Comparison of ENCODE assay signal across 12 mouse cellular contexts in the genomic region with DNA sequence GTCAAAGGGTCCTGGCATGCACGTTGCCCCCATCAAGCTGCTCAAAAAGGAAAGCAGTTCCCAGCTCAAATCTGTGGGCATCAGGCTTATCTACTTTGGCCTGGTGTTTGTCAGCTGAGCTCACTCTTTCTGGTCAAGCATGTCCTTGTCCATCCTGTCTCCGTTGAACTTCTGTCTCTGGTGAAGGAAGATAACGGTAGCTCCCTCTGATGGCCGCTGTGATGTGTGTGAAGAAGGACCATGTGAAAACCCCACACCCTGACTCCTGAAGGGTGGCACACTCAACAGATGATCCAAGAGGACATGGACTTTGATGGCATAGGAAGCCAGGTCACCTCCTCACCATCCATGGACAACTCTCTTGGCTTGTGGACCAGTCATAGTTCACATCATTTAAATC. TPM values are rescaled to one million over a fixed set of nuclear protein-coding genes. Genes with fewer than 3 reads are reported as not detected.
DNase-seq lines count a peak whose midpoint lies in the region; ATAC-seq and TF ChIP-seq lines count a peak whose summit lies in the region.
"Had no signal": no experiment of that assay in that cellular context is flagged by ENCODE, and none has a peak within 500 bp of the region (broad histone marks: within the 10 kb centered on the region; RNA-seq: fewer than 3 reads in every experiment).

No protein-coding gene starts in this region.

- no peak for TF ChIP-seq EP300 in heart, adult 2 months (IDR thresholded peaks at IDR 0.05; ENCODE audit: insufficient read depth, low read depth, low read length)

- no peak overlapping the region for H3K4me2 ChIP-seq in liver, embryonic 12.5 days
- no peak overlapping the region for H3K4me2 ChIP-seq in hindbrain, embryonic 15.5 days
- H3K4me2 ChIP-seq: liver, embryonic 13.5 days had no signal

- no peaks in the 10 kb centered on the region for H3K79me2 ChIP-seq in heart, adult 2 months (replicated peaks; ENCODE audit: control insufficient read depth, insufficient read depth, low read length)
- H3K79me2 ChIP-seq in liver, adult 2 months (ENCODE audit: control insufficient read depth, insufficient read depth, low read length) = no peaks in the 10 kb centered on the region

- peak in 1 of 2 experiments; percentile 14 for DNase-seq in heart, adult 2 months
- no peak for DNase-seq in heart, postnatal 25 days (ENCODE audit: low spot score)
- peak; percentile 30 for DNase-seq in liver, adult 2 months (ENCODE audit: extremely low read depth, low read depth, low spot score)
- DNase-seq in brain, adult 2 months (ENCODE audit: low read depth, low spot score) = peak; percentile 77
- DNase-seq in spleen, postnatal 10 days (ENCODE audit: low spot score in 2 of 2) = no peak
- DNase-seq: adrenal gland, adult 8-10 months; heart, postnatal 4 days; kidney, postnatal 36 days; liver, embryonic 13.5 days had no signal

- WGBS in heart, adult 2 months = 26% methylated on average over 4 of the region's 4 CpGs
- 30% methylated on average over 4 of the region's 4 CpGs for WGBS in liver, adult 2 months
- WGBS in liver, embryonic 12.5 days (ENCODE audit: insufficient replicate concordance) = 19% methylated on average over 4 of the region's 4 CpGs
- WGBS in hindbrain, embryonic 15.5 days = 65% methylated on average over 4 of the region's 4 CpGs

- peaks cover 10% of the 10 kb centered on the region for H3K36me3 ChIP-seq in heart, adult 2 months (ENCODE audit: control insufficient read depth, insufficient read depth, low read length)
- no peaks in the 10 kb centered on the region for H3K36me3 ChIP-seq in liver, adult 2 months (ENCODE audit: control insufficient read depth, insufficient read depth, low read length)
- H3K36me3 ChIP-seq in liver, embryonic 12.5 days = no peaks in the 10 kb centered on the region
- H3K36me3 ChIP-seq in hindbrain, embryonic 15.5 days = no peaks in the 10 kb centered on the region

- intact Hi-C loops in heart, adult 2 months (cut with DNase I) = no loop called here
- intact Hi-C loops in heart, postnatal 25 days (cut with DNase I) = no loop called here

- H3K4me1 ChIP-seq in heart, adult 2 months (ENCODE audit: control insufficient read depth, insufficient read depth, low read length) = peaks cover 27% of the 10 kb centered on the region
- H3K4me1 ChIP-seq in liver, adult 2 months (ENCODE audit: control insufficient read depth, insufficient read depth, low read length) = no peaks in the 10 kb centered on the region
- H3K4me1 ChIP-seq in liver, embryonic 12.5 days = peaks cover 17% of the 10 kb centered on the region
- peaks cover 23% of the 10 kb centered on the region for H3K4me1 ChIP-seq in hindbrain, embryonic 15.5 days (replicated peaks)

- H3K4me3 ChIP-seq in heart, adult 2 months = no peak overlapping the region
- no peak overlapping the region for H3K4me3 ChIP-seq in liver, adult 2 months (ENCODE audit: insufficient read depth, low read depth, low read length)
- no peak overlapping the region for H3K4me3 ChIP-seq in liver, embryonic 12.5 days
- H3K4me3 ChIP-seq in hindbrain, embryonic 15.5 days = no peak overlapping the region
- H3K4me3 ChIP-seq: heart, embryonic 10.5 days; liver, embryonic 13.5 days had no signal

- peak overlapping the region; percentile 61 for H3K27ac ChIP-seq in heart, adult 2 months
- H3K27ac ChIP-seq in liver, adult 2 months (replicated peaks; ENCODE audit: insufficient read depth, low read depth, low read length) = no peak overlapping the region
- H3K27ac ChIP-seq in liver, embryonic 12.5 days = no peak overlapping the region
- 0 out of 2 replicates have a peak overlapping the region, but pooled peaks have one; percentile 51 for H3K27ac ChIP-seq in hindbrain, embryonic 15.5 days (replicated peaks)
- H3K27ac ChIP-seq: liver, embryonic 13.5 days had no signal

- no peaks in the 10 kb centered on the region for H3K9me3 ChIP-seq in liver, embryonic 12.5 days (replicated peaks)
- H3K9me3 ChIP-seq in hindbrain, embryonic 15.5 days = no peaks in the 10 kb centered on the region
- H3K9me3 ChIP-seq: heart, embryonic 10.5 days; liver, embryonic 13.5 days had no signal

- ATAC-seq in liver, embryonic 12.5 days = no peak
- ATAC-seq in hindbrain, embryonic 15.5 days (ENCODE audit: low FRiP score, low read depth) = no peak

- no peaks in the 10 kb centered on the region for H3K27me3 ChIP-seq in heart, adult 2 months (ENCODE audit: control insufficient read depth, insufficient read depth, low read length)
- H3K27me3 ChIP-seq in liver, adult 2 months (ENCODE audit: control insufficient read depth, insufficient read depth, low read length) = no peaks in the 10 kb centered on the region
- H3K27me3 ChIP-seq in liver, embryonic 12.5 days (replicated peaks) = 0 out of 2 replicates have a peak, but pooled peaks cover 3% of the 10 kb centered on the region
- no peaks in the 10 kb centered on the region for H3K27me3 ChIP-seq in hindbrain, embryonic 15.5 days

- TF ChIP-seq CTCF in heart, adult 2 months (IDR thresholded peaks at IDR 0.05) = peak; percentile 40
- TF ChIP-seq CTCF in liver, adult 2 months (IDR thresholded peaks at IDR 0.05; ENCODE audit: low read depth, low read length) = no peak

- H3K9ac ChIP-seq in heart, adult 2 months (ENCODE audit: low read depth, low read length) = no peak overlapping the region
- H3K9ac ChIP-seq in liver, adult 2 months (ENCODE audit: low read depth, low read length) = no peak overlapping the region
- H3K9ac ChIP-seq in liver, embryonic 12.5 days = no peak overlapping the region
- no peak overlapping the region for H3K9ac ChIP-seq in hindbrain, embryonic 15.5 days
- H3K9ac ChIP-seq: liver, embryonic 13.5 days had no signal

- 0 out of 2 replicates have a peak, but pooled peaks have one; percentile 12 for TF ChIP-seq POLR2A in heart, adult 2 months (IDR thresholded peaks at IDR 0.05; ENCODE audit: insufficient read depth, low read depth, low read length)
- TF ChIP-seq POLR2A in liver, adult 2 months (IDR thresholded peaks at IDR 0.05; ENCODE audit: extremely low read depth, insufficient read depth, low read length) = no peak

RNA-seq across cellular contexts. Expression of a gene that starts 14.3 kb away (rescaled TPM):
- total RNA-seq in heart, adult 2 months (2021) = 10 to 100 TPM; 16.1 to 16.2 TPM
- polyA plus RNA-seq in heart, adult 2 months (2012; rRNA removed) = 11.5 and 22.4 TPM in 2 replicates
- total RNA-seq in heart, postnatal 25 days (2021) = 10 to 100 TPM; 18.8 to 25.7 TPM
- total RNA-seq in liver, adult 2 months (2014; rRNA removed) = 0.09 and 0.13 TPM in 2 replicates
- polyA plus RNA-seq in liver, adult 2 months (2012; rRNA removed) = 0.06 and 0.07 TPM in 2 replicates
- 0.33 and 0.37 TPM in 2 replicates for polyA plus RNA-seq in liver, embryonic 12.5 days (2016; fragmentation: Nextera tagmentation; extraction: Ambion mirVana)
- polyA plus RNA-seq in hindbrain, embryonic 15.5 days (2015; fragmentation: Nextera tagmentation; extraction: Ambion mirVana) = 11.6 and 11.8 TPM in 2 replicates

RNA-seq across cellular contexts. Expression of a gene that starts 31.4 kb away (rescaled TPM):
- total RNA-seq in heart, adult 2 months (2021) = 10 to 100 TPM in 1 of 2 experiments, 1 to 10 TPM in 1; 9.2 to 12.3 TPM
- 4.1 and 6.5 TPM in 2 replicates for polyA plus RNA-seq in heart, adult 2 months (2012; rRNA removed)
- total RNA-seq in heart, postnatal 25 days (2021) = 10 to 100 TPM in 1 of 2 experiments, 1 to 10 TPM in 1; 9.0 to 10.2 TPM
- 7.3 and 7.9 TPM in 2 replicates for total RNA-seq in liver, adult 2 months (2014; rRNA removed)
- 6.9 and 7.4 TPM in 2 replicates for polyA plus RNA-seq in liver, adult 2 months (2012; rRNA removed)
- polyA plus RNA-seq in liver, embryonic 12.5 days (2016; fragmentation: Nextera tagmentation; extraction: Ambion mirVana) = 31.6 and 34.4 TPM in 2 replicates
- polyA plus RNA-seq in hindbrain, embryonic 15.5 days (2015; fragmentation: Nextera tagmentation; extraction: Ambion mirVana) = 23.0 and 23.8 TPM in 2 replicates

Comparison
In these comparisons a context has a peak if more than half of its experiments do, and no peak if none do; other contexts are left out.
1. DNase-seq: peak in liver, adult 2 months (single experiment) and brain, adult 2 months (single experiment); none in heart, postnatal 25 days (single experiment) and spleen, postnatal 10 days (0 of 2).
2. H3K27ac ChIP-seq: peak in heart, adult 2 months (single experiment) and hindbrain, embryonic 15.5 days (single experiment); none in liver, adult 2 months (single experiment) and liver, embryonic 12.5 days (single experiment).